Mouse (Mus musculus) megakaryocyte, embryonic 14.5 days (primary cell): ENCODE data around the gene Sept1. TPM values are rescaled to one million over a fixed set of nuclear protein-coding genes. Genes with fewer than 3 reads are reported as not detected.

Source experiments
- H3K27me3 ChIP-seq: replicated peaks from 2 replicates; pipeline ENCODE3; 2012; ENCODE audit warnings: inconsistent platforms
- H3K36me3 ChIP-seq: replicated peaks from 2 replicates; pipeline ENCODE3; 2012; ENCODE audit warnings: low read length, inconsistent platforms, mixed read lengths
- H3K4me1 ChIP-seq: 2 replicates; pipeline ENCODE4 v1.6.1; 2012; ENCODE audit warnings: inconsistent platforms
- H3K4me3 ChIP-seq: replicated peaks from 2 replicates; pipeline ENCODE3; 2012; ENCODE audit warnings: moderate library complexity, mild to moderate bottlenecking, inconsistent platforms
- H3K9me3 ChIP-seq: 2 replicates; pipeline ENCODE4 v1.6.1; 2012; ENCODE audit warnings: inconsistent platforms
- FLI1 ChIP-seq: IDR thresholded peaks from 2 replicates; pipeline ENCODE4 v1.6.1; 2012; ENCODE audit warnings: low read length, inconsistent platforms, mixed read lengths
- GATA1 ChIP-seq: IDR thresholded peaks from 3 replicates; pipeline ENCODE4 v1.6.1; 2012; ENCODE audit warnings: mixed read lengths, low read length, inconsistent platforms, borderline replicate concordance
- polyA plus RNA-seq: library from polyadenylated mRNA; stranded (reverse); fragments of >175 nt; gene quantifications from 2 replicates; pipeline ENCODE4 v1.2.3, GENCODE M21; 2012; ENCODE audit warnings: low replicate concordance; ENCODE audit not compliant: insufficient read depth

Gene Sept1
- 369 and 529 TPM in 2 replicates for polyA plus RNA-seq

DNA sequence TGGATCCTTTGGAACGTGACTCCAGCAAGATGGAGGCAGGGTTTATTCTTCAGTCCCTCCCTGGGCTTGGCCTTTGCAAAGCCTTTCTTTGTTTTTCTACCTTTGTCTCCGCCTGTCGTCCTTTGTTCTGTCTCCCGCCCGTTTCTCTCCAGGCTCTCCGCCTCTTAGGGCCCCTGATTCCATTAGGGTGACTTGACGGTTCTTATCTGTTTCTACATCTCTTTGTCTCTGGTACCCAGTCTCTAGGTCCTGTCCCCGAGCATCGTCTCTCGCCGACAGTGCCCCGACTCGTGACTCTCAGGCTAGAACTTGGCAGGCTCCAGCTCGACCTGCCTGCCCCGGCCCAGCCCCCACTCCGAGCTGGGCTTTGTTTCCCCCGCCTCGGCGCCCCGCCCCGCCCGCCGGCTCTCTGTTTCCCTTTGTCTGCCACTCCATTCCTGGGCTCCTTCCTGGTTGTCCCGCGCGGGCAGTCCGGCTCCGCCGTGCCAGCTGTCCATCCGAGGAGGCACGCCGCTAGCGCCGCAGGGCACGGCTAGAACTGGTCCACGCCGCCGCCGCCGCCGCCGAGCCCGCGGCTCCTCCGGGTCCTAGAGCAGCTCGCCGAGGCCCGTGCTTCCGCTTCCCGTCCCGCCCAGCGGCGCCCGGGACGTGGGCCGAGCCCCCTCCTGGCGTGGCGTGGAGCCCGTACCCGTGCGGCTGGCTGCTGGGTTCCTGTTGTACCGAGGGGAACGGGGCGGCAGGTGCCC, at the start of gene Sept1, which contains the start of gene Zfp553:
Gene Sept1, minus strand, starts transcription at position 509 of the 746 bp plus-strand sequence.
Gene Zfp553, plus strand, starts transcription at position 440 of the 746 bp plus-strand sequence.
- no peaks in the 10 kb centered on the region for H3K9me3 ChIP-seq
- peaks cover 53% of the 10 kb centered on the region for H3K36me3 ChIP-seq
- peak within 1 kb of the TSS; percentile 100 for H3K4me3 ChIP-seq
- H3K4me1 ChIP-seq: peaks cover 73% of the 10 kb centered on the region
- H3K27me3 ChIP-seq: no peaks in the 10 kb centered on the region
- no peak for TF ChIP-seq FLI1
- no peak; the same call in 2 of the 3 replicates for TF ChIP-seq GATA1

- no peaks in the 10 kb centered on the region for H3K9me3 ChIP-seq
- TF ChIP-seq FLI1: no peak
- no peak for TF ChIP-seq GATA1
- H3K27me3 ChIP-seq: no peaks in the 10 kb centered on the region
- H3K4me3 ChIP-seq: no peak overlapping the region
- H3K36me3 ChIP-seq: no peaks in the 10 kb centered on the region
- H3K4me1 ChIP-seq: peaks cover 92% of the 10 kb centered on the region
Observed at GRCm38 (mm10) chr7:127282190-127282589, 49.3 kb upstream of the Sept1 start.

DNA sequence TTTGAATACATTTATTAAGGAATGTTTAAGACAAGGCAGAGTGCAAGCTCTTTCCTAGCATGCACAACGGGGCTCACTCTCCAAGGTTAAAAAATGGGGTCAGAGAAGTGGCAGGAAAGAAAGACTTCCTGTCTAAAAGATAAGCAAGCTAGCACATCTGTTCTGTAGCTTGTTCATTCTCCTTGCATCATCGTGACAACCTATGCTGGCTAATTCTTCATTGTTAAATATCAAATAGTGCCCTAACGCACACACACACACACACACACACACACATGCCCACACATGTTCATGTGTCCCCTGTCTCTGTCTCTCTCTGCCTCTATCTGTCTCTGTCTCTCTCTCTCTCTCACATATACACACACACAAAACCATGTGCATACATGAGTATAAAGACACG, 48.2 kb upstream of the Sept1 start:
- peaks cover 95% of the 10 kb centered on the region for H3K4me1 ChIP-seq
- no peaks in the 10 kb centered on the region for H3K9me3 ChIP-seq
- no peaks in the 10 kb centered on the region for H3K36me3 ChIP-seq
- peak overlapping the region; percentile 74 for H3K4me3 ChIP-seq
- no peaks in the 10 kb centered on the region for H3K27me3 ChIP-seq
- TF ChIP-seq FLI1 (peak; percentile 30; the same call in 1 of the 2 replicates), GATA1 (no peak; the same call in 2 of the 3 replicates)

DNA sequence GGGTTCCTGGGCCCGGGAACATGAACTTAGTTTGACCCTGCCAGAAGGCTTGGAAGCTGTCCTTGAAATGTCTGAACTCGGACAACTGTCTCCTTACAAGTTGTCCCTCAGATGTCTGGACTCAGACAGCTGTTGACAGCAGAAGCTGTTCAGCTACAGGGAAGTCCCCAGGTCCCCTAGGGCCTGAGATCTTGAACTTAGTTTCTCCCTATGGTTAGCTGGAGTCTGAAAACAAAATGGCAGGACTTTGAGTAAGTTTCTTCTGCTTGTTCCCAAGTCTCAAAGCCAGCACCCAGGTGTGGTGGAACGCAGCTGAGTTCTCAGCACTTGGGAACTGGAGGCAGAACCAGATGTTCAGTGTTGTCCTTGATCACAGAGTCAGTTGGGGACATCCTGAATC, 47.2 kb upstream of the Sept1 start:
- Histone ChIP-seq H3K4me1 (peaks cover 90% of the 10 kb centered on the region), H3K9me3 (no peaks in the 10 kb centered on the region), H3K27me3 (no peaks in the 10 kb centered on the region), H3K4me3 (no peak overlapping the region), H3K36me3 (no peaks in the 10 kb centered on the region)
- TF ChIP-seq FLI1 (no peak), GATA1 (no peak)

DNA sequence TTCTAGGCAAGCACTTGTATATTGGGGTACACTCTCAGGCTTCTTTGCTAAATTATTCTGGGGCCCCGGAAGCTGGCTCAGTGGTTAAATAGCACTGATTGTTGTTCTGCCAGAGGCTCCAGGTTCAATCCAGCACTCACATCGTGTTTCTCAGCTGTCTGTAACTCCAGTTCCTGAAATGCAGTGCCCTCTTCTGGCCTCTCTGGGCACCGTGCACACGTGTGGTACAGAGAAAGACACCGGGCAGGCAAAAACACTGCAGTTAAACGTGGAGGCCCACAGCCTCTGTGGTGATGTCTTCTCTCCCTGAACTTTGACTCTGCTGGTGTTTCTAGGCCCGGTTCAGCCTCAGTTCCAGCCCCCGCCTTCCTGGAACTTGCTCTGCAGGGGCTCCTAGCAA, 45.4 kb upstream of the Sept1 start:
- TF ChIP-seq FLI1 (no peak), GATA1 (no peak)
- Histone ChIP-seq H3K4me1 (peaks cover 88% of the 10 kb centered on the region), H3K27me3 (no peaks in the 10 kb centered on the region), H3K9me3 (no peaks in the 10 kb centered on the region), H3K36me3 (no peaks in the 10 kb centered on the region), H3K4me3 (peak overlapping the region; percentile 85)

DNA sequence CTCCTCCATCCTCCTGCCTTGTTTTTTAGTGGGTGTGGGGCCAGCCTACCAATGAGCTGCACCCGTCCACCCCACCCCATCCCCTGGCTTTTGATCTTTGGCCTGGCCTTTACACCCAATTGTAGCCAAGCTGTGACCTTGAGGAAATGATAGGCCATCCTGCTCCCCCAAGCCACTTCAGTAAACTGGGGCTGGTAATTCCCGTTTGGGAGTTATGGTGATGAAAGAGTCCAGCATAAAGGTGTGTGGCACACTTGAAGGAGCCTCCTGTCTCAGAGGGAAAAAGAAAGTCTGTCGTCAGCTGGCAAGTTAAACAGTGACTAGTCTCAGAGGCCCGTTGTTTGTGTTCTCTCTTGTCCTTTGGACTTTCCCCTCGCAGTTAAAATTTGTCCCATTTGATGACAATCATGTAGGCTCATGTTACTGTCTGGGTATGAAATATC, 43.6 kb upstream of the Sept1 start:
- H3K4me3 ChIP-seq: no peak overlapping the region
- H3K4me1 ChIP-seq: peaks cover 90% of the 10 kb centered on the region

GRCm38 (mm10) chr7:127273925-127274789, 41.2 kb upstream of the Sept1 start, which contains the start of gene Sephs2:
Sephs2 (minus strand) TSS chr7:127274055.
- TF ChIP-seq GATA1: no peak
- TF ChIP-seq FLI1: no peak
- Histone ChIP-seq H3K9me3 (no peaks in the 10 kb centered on the region), H3K4me1 (peaks cover 90% of the 10 kb centered on the region), H3K4me3 (peak within 1 kb of the TSS; percentile 91), H3K27me3 (no peaks in the 10 kb centered on the region), H3K36me3 (peaks cover 25% of the 10 kb centered on the region)

More for the DNA sequence above, 43.6 kb upstream of the Sept1 start:
- H3K27me3 ChIP-seq: no peaks in the 10 kb centered on the region
- peaks cover 12% of the 10 kb centered on the region for H3K36me3 ChIP-seq
- no peaks in the 10 kb centered on the region for H3K9me3 ChIP-seq
- TF ChIP-seq FLI1: no peak
- no peak for TF ChIP-seq GATA1

DNA sequence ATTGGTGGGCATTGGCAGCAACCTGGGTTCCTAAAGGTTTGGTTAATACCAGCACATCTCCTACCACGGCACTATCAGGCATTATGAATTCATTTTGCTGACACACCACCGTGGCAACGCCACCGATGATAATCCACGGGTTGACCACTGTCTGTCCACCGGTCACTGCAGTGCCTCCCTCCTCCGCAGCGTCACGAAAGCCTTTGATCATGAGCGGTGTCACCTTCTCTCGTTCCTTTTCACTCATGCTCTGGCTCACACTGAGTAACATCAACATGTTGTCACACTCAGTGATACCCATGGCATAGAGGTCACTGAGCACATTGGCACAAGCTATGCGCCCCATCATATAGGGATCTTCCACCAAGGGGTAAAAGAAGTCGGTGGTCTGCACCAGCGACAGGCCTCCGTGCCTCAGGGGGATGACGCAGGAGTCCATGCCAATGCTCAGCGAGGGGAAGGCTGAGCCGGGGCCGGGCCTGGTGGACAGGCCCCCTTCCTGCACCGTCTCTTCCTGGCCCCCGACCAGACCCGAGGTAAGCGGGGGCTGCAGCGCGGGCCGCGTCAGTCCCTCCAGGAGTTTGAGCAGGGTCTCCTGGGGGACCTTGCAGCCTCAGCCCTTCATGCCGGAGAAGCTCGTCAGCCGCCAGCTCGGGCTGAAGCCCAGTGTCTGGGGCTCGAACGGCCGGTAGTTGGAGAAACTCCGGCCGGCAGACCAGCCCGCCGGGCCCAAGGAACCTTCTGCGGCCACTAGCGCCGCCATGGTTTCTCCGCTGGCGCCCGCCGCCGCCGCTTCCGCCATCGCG, 40.4 kb upstream of the Sept1 start:
- H3K4me1 ChIP-seq: peaks cover 84% of the 10 kb centered on the region
- no peaks in the 10 kb centered on the region for H3K27me3 ChIP-seq
- peak overlapping the region; percentile 91 for H3K4me3 ChIP-seq
- TF ChIP-seq FLI1: no peak
- no peak for TF ChIP-seq GATA1
- H3K36me3 ChIP-seq: peaks cover 33% of the 10 kb centered on the region
- H3K9me3 ChIP-seq: peaks cover 2% of the 10 kb centered on the region

- TF ChIP-seq GATA1 (no peak), FLI1 (no peak)
- H3K4me1 ChIP-seq: peaks cover 76% of the 10 kb centered on the region
- H3K36me3 ChIP-seq: peaks cover 35% of the 10 kb centered on the region
- H3K27me3 ChIP-seq: no peaks in the 10 kb centered on the region
- H3K4me3 ChIP-seq: peak overlapping the region; percentile 91
- peaks cover 5% of the 10 kb centered on the region for H3K9me3 ChIP-seq
Observed at GRCm38 (mm10) chr7:127272566-127272965, 39.6 kb upstream of the Sept1 start.
